Mouse (Mus musculus): ENCODE data around the gene Mms19. TPM values are rescaled to one million over a fixed set of nuclear protein-coding genes. Genes with fewer than 3 reads are reported as not detected.

The Mms19 gene
- polyA plus RNA-seq, 1 experiment: 6.0 TPM

- no peaks in the 10 kb centered on the region for H3K27me3 ChIP-seq (replicated peaks)
- no peak for TF ChIP-seq FLI1 (IDR thresholded peaks at IDR 0.05; ENCODE audit: low read length)
- TF ChIP-seq GATA1 (IDR thresholded peaks at IDR 0.05; ENCODE audit: borderline replicate concordance, low read length): no peak
- peaks cover 8% of the 10 kb centered on the region for H3K36me3 ChIP-seq (replicated peaks; ENCODE audit: low read length)
- H3K4me3 ChIP-seq (replicated peaks): peak overlapping the region; percentile 73
- peaks cover 88% of the 10 kb centered on the region for H3K4me1 ChIP-seq
- no peaks in the 10 kb centered on the region for H3K9me3 ChIP-seq
Observed at GRCm38 (mm10) chr19:41902848-41903593, 77.9 kb downstream of the Mms19 start.

DNA sequence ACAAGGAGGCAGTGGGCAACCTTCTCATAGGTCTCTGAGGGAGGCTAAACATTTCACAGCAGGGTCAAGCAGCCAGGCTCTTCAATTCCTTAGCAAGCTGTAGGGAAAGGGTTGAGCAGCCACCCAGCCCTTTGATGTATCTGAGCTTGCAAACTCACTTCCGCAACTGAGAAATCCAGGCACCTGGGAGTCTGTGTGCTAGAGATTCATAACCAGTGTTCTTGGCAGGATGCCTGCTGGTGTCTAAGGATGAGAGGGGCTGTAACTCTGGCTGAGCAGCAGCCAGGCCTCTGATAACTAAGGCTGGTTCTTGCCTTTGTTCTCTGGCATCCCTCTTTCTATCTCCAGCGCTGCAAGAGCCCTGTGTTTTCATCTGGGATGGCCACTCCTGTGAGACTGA lies 79.3 kb downstream of the Mms19 start:
- Histone ChIP-seq H3K4me1 (peaks cover 83% of the 10 kb centered on the region), H3K4me3 (replicated peaks) (peak overlapping the region; percentile 12), H3K27me3 (replicated peaks) (no peaks in the 10 kb centered on the region), H3K9me3 (no peaks in the 10 kb centered on the region), H3K36me3 (replicated peaks; ENCODE audit: low read length) (peaks cover 8% of the 10 kb centered on the region)
- TF ChIP-seq FLI1 (IDR thresholded peaks at IDR 0.05; ENCODE audit: low read length) (no peak), GATA1 (IDR thresholded peaks at IDR 0.05; ENCODE audit: borderline replicate concordance, low read length) (no peak)

- peak overlapping the region; percentile 83 for H3K4me3 ChIP-seq (replicated peaks)
- no peaks in the 10 kb centered on the region for H3K9me3 ChIP-seq
- TF ChIP-seq FLI1 (IDR thresholded peaks at IDR 0.05; ENCODE audit: low read length) (no peak), GATA1 (IDR thresholded peaks at IDR 0.05; ENCODE audit: borderline replicate concordance, low read length) (no peak)
- H3K27me3 ChIP-seq (replicated peaks): no peaks in the 10 kb centered on the region
- peaks cover 77% of the 10 kb centered on the region for H3K4me1 ChIP-seq
- peaks cover 2% of the 10 kb centered on the region for H3K36me3 ChIP-seq (replicated peaks; ENCODE audit: low read length)
Observed at GRCm38 (mm10) chr19:41900495-41901090, 80.4 kb downstream of the Mms19 start.

- Histone ChIP-seq H3K4me1 (peaks cover 78% of the 10 kb centered on the region), H3K9me3 (no peaks in the 10 kb centered on the region), H3K27me3 (replicated peaks) (no peaks in the 10 kb centered on the region), H3K4me3 (replicated peaks) (peak overlapping the region; percentile 18), H3K36me3 (replicated peaks; ENCODE audit: low read length) (no peaks in the 10 kb centered on the region)
- no peak for TF ChIP-seq FLI1 (IDR thresholded peaks at IDR 0.05; ENCODE audit: low read length)
- TF ChIP-seq GATA1 (IDR thresholded peaks at IDR 0.05; ENCODE audit: borderline replicate concordance, low read length): no peak
Observed at GRCm38 (mm10) chr19:41898860-41899259, 82.1 kb downstream of the Mms19 start.

- Histone ChIP-seq H3K4me3 (replicated peaks) (peak overlapping the region; percentile 96), H3K9me3 (no peaks in the 10 kb centered on the region), H3K27me3 (replicated peaks) (no peaks in the 10 kb centered on the region), H3K4me1 (peaks cover 72% of the 10 kb centered on the region), H3K36me3 (replicated peaks; ENCODE audit: low read length) (peaks cover 17% of the 10 kb centered on the region)
- TF ChIP-seq FLI1 (IDR thresholded peaks at IDR 0.05; ENCODE audit: low read length) (no peak), GATA1 (IDR thresholded peaks at IDR 0.05; ENCODE audit: borderline replicate concordance, low read length) (no peak)
Observed at GRCm38 (mm10) chr19:41896319-41896711, 84.6 kb downstream of the Mms19 start.

DNA sequence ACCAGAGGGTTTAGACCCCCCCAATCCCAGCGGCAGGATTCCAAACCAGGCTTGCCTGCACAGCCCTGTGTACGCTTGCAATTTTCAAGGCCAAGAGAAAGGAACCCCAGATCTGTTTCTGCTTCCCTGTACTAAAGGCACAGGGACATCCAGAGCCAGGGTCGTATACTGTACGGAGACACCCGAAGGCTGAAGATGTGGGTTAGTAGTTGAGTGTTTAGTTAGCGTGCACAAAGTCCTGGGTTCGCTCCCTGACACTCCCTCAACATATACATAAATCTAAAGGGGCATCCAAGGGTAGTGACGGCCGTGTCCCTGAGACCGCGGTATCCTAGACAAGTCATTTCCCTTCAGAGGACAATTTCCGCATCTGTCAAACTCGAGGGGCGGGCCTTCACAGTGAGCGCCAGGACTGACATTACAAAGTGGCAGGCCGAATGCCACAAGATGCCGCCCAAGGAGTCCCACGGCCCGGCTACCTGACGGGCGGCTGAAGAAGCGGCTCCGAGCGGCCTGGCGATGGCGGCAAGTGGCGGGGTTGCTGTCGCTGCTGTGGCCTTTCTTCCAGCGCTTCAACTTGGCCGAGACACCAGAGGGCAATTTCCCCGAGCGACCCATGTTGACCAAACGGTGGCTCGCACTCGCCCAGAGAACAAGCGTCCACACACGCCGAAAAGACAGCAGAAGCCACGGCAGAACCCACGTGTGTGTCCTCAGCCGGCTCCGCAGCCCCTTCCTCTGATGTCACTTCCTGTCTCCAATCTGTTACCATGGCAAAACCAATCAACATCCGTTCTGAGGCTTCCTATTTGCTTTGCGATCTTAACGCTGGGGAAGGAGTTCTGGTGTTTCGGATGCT lies 85.3 kb downstream of the Mms19 start, which contains the start of gene Rrp12:
Rrp12 (minus strand) TSS at position 714 of the 859 bp plus-strand sequence.
- Histone ChIP-seq H3K4me3 (replicated peaks) (peak within 1 kb of the TSS; percentile 96), H3K9me3 (no peaks in the 10 kb centered on the region), H3K27me3 (replicated peaks) (no peaks in the 10 kb centered on the region), H3K36me3 (replicated peaks; ENCODE audit: low read length) (peaks cover 23% of the 10 kb centered on the region), H3K4me1 (peaks cover 66% of the 10 kb centered on the region)
- TF ChIP-seq GATA1 (IDR thresholded peaks at IDR 0.05; ENCODE audit: borderline replicate concordance, low read length): no peak
- peak; percentile 66; the same call in 1 of the 2 replicates for TF ChIP-seq FLI1 (IDR thresholded peaks at IDR 0.05; ENCODE audit: low read length)

- no peaks in the 10 kb centered on the region for H3K27me3 ChIP-seq (replicated peaks)
- peaks cover 30% of the 10 kb centered on the region for H3K36me3 ChIP-seq (replicated peaks; ENCODE audit: low read length)
- TF ChIP-seq GATA1 (IDR thresholded peaks at IDR 0.05; ENCODE audit: borderline replicate concordance, low read length) (no peak), FLI1 (IDR thresholded peaks at IDR 0.05; ENCODE audit: low read length) (no peak)
- peaks cover 64% of the 10 kb centered on the region for H3K4me1 ChIP-seq
- no peaks in the 10 kb centered on the region for H3K9me3 ChIP-seq
- H3K4me3 ChIP-seq (replicated peaks): peak overlapping the region; percentile 96
Observed at GRCm38 (mm10) chr19:41894959-41895358, 86.0 kb downstream of the Mms19 start.

Other genes with a start within 250 kb of the Mms19 start
- 0.34 TPM in 1 of 2 replicates, not detected in the other for gene Slit1, start 237.5 kb downstream of the Mms19 start, polyA plus RNA-seq (2012; ENCODE audit: insufficient read depth, low replicate concordance)
- 1.8 TPM in 1 of 2 replicates, not detected in the other for gene Arhgap19, start 179.1 kb downstream of the Mms19 start, polyA plus RNA-seq (2012; ENCODE audit: insufficient read depth, low replicate concordance)
- 25.1 and 50.6 TPM in 2 replicates for gene Frat1, start 151.2 kb downstream of the Mms19 start, polyA plus RNA-seq (2012; ENCODE audit: insufficient read depth, low replicate concordance)
- 16.8 and 19.5 TPM in 2 replicates for gene Frat2, start 133.0 kb downstream of the Mms19 start, polyA plus RNA-seq (2012; ENCODE audit: insufficient read depth, low replicate concordance)
- gene Rrp12, start 85.0 kb downstream of the Mms19 start, polyA plus RNA-seq (2012; ENCODE audit: insufficient read depth, low replicate concordance): 8.9 and 14.4 TPM in 2 replicates
- 654 and 1,266 TPM in 2 replicates for gene Pgam1, start 69.2 kb downstream of the Mms19 start, polyA plus RNA-seq (2012; ENCODE audit: insufficient read depth, low replicate concordance)
- 5.4 and 13.5 TPM in 2 replicates for gene Exosc1, start 47.7 kb downstream of the Mms19 start, polyA plus RNA-seq (2012; ENCODE audit: insufficient read depth, low replicate concordance)
- 18.8 and 25.3 TPM in 2 replicates for gene Zdhhc16, start 47.7 kb downstream of the Mms19 start, polyA plus RNA-seq (2012; ENCODE audit: insufficient read depth, low replicate concordance)
- 23.1 and 46.7 TPM in 2 replicates for gene Ubtd1, start 606 bp upstream of the Mms19 start, polyA plus RNA-seq (2012; ENCODE audit: insufficient read depth, low replicate concordance)
- not detected in 2 replicates for gene Ankrd2, start 54.8 kb upstream of the Mms19 start, polyA plus RNA-seq (2012; ENCODE audit: insufficient read depth, low replicate concordance)
- gene Hoga1, start 64.5 kb upstream of the Mms19 start, polyA plus RNA-seq (2012; ENCODE audit: insufficient read depth, low replicate concordance): 0.93 TPM in 1 of 2 replicates, not detected in the other
- gene 4933411K16Rik, start 71.1 kb upstream of the Mms19 start, polyA plus RNA-seq (2012; ENCODE audit: insufficient read depth, low replicate concordance): not detected in 2 replicates
- 2.0 TPM in 1 of 2 replicates, not detected in the other for gene Morn4, start 105.2 kb upstream of the Mms19 start, polyA plus RNA-seq (2012; ENCODE audit: insufficient read depth, low replicate concordance)
- 8.3 and 14.6 TPM in 2 replicates for gene Pi4k2a, start 109.3 kb upstream of the Mms19 start, polyA plus RNA-seq (2012; ENCODE audit: insufficient read depth, low replicate concordance)
- 15.5 and 38.7 TPM in 2 replicates for gene Avpi1, start 147.9 kb upstream of the Mms19 start, polyA plus RNA-seq (2012; ENCODE audit: insufficient read depth, low replicate concordance)
- 3.6 and 10.8 TPM in 2 replicates for gene Marveld1, start 166.2 kb upstream of the Mms19 start, polyA plus RNA-seq (2012; ENCODE audit: insufficient read depth, low replicate concordance)
- gene Zfyve27, start 182.8 kb upstream of the Mms19 start, polyA plus RNA-seq (2012; ENCODE audit: insufficient read depth, low replicate concordance): 6.6 and 12.2 TPM in 2 replicates
- gene Sfrp5, start 221.1 kb upstream of the Mms19 start, polyA plus RNA-seq (2012; ENCODE audit: insufficient read depth, low replicate concordance): not detected in 2 replicates